Mouse (Mus musculus): ENCODE data around the gene C87499.
A peak's percentile ranks its signal among the peaks of the same experiment; 100 is the strongest.

DNA sequence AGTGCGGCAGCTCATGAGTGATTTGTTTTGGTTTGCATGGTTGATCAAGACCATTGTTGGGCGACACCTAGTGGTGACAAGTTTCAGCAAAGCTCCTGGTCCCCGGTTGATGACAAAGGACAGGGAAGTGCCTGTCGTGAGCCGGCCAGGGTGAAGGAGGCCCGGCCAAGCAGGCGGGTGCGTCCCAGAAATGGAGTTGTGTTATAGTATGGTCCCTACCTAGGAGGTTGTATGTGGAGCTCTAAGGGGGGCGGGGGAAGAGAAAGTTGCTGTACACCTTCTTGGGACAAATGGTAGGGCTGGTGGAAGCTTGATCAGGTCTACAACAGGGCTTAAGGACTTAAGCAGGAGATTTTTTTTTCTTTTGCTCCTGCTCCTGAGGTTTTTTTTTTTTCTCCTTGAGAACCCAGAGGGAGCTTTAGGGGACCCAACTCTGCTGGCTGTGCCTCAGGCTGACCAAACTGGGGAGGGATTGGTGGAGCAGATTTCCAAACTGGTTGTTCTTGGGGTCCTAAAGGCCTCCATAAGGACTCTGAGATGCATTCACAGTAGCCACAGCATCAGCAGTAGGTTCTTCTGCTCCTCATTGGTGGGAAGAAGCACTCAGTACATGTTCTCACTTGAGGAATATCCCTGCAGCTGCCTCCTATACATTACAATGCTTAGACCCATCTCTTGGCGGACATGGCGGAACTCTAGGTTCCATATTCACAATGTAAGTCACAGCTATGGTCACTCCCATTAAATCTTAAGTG, 7.0 kb upstream of the C87499 start:
- TF ChIP-seq POLR2A (IDR thresholded peaks at IDR 0.05; ENCODE audit: low read depth, low read length) (no peak), CTCF (IDR thresholded peaks at IDR 0.05; ENCODE audit: borderline replicate concordance, insufficient read depth, low read length) (peak; percentile 25; the same call in 1 of the 2 replicates)
